Mouse (Mus musculus): ENCODE results near the gene Mpv17l2.

GRCm38 (mm10) chr8:70796403-70797080 is 35.8 kb upstream of the Mpv17l2 start:
- no peak for TF ChIP-seq CTCF (IDR thresholded peaks at IDR 0.05; ENCODE audit: borderline replicate concordance, extremely low read depth, insufficient read depth, insufficient read length)
- TF ChIP-seq POLR2A (IDR thresholded peaks at IDR 0.05; ENCODE audit: borderline replicate concordance, extremely low read depth, insufficient read depth, insufficient read length, poor library complexity, severe bottlenecking): peak; percentile 57

Measured in brain, embryonic 14.5 days (tissue).